Mouse (Mus musculus) CH12.LX (cell line): Measurements from ENCODE around the gene Trappc12. TPM values are rescaled to one million over a fixed set of nuclear protein-coding genes. Genes with fewer than 3 reads are reported as not detected.

Experiments
- DNase-seq: peaks from one replicate; pipeline ENCODE4 v3.0.0-alpha.2; 2013; ENCODE audit errors: extremely low read depth
- H3K27ac ChIP-seq: 2 replicates; pipeline ENCODE4 v1.5.1; 2012; ENCODE audit warnings: low read depth, mild to moderate bottlenecking, control low read depth, moderate library complexity; ENCODE audit not compliant: insufficient read depth
- H3K27me3 ChIP-seq: replicated peaks from 2 replicates; pipeline ENCODE3; 2012; ENCODE audit warnings: inconsistent platforms
- H3K36me3 ChIP-seq, 2 experiments: replicated peaks in 1 of 2; 2 replicates each; pipeline versions ENCODE3 to v1.6.1; 2012; ENCODE audit warnings: inconsistent platforms in 1 of 2, low read length in 1 of 2, mild to moderate bottlenecking in 1 of 2, mixed read lengths in 1 of 2, moderate library complexity in 1 of 2; ENCODE audit not compliant: control insufficient read depth in 1 of 2, insufficient read depth in 1 of 2
- H3K4me1 ChIP-seq, 2 experiments: 2 replicates each; pipeline ENCODE4 v1.6.1; 2012; ENCODE audit warnings: inconsistent platforms in 1 of 2, moderate library complexity in 1 of 2; ENCODE audit not compliant: insufficient read depth in 2 of 2, control insufficient read depth in 1 of 2
- H3K4me2 ChIP-seq: 2 replicates; pipeline ENCODE4 v1.6.1; 2012; ENCODE audit warnings: low read depth, mild to moderate bottlenecking, control low read depth; ENCODE audit not compliant: poor library complexity, insufficient read depth, severe bottlenecking
- H3K4me3 ChIP-seq, 3 experiments: fragments of 150-350 bp in 1 of 3; sonication (generic) in 1 of 3; replicated peaks in 1 of 3; 2 replicates each; pipeline versions ENCODE3 to v1.5.1; 2011 to 2012; ENCODE audit warnings: low read depth in 2 of 3, low read length in 2 of 3, mild to moderate bottlenecking in 2 of 3, moderate library complexity in 2 of 3, control low read depth in 1 of 3, improper control_type of control experiment in 1 of 3, inconsistent platforms in 1 of 3, mixed read lengths in 1 of 3; ENCODE audit not compliant: poor library complexity in 1 of 3
- H3K79me2 ChIP-seq: replicated peaks from 2 replicates; pipeline ENCODE4 v1.6.1; 2012; ENCODE audit warnings: mild to moderate bottlenecking, moderate library complexity; ENCODE audit not compliant: control insufficient read depth, poor library complexity, insufficient read depth, severe bottlenecking; ENCODE audit errors: extremely low read depth
- H3K9ac ChIP-seq: 2 replicates; pipeline ENCODE4 v1.6.1; 2012; ENCODE audit warnings: low read depth, mild to moderate bottlenecking, control low read depth, moderate library complexity; ENCODE audit not compliant: insufficient read depth
- H3K9me3 ChIP-seq: replicated peaks from 2 replicates; pipeline ENCODE3; 2012; ENCODE audit warnings: low read length, inconsistent platforms, mixed read lengths
- CHD1 ChIP-seq: IDR thresholded peaks from 2 replicates; pipeline ENCODE4 v1.6.1; 2012; ENCODE audit warnings: low read depth, low read length, improper control_type of control experiment, inconsistent platforms
- CHD2 ChIP-seq: IDR thresholded peaks from 2 replicates; pipeline ENCODE4 v1.6.1; 2011; ENCODE audit warnings: low read length, improper control_type of control experiment
- E2F4 ChIP-seq: IDR thresholded peaks from 2 replicates; pipeline ENCODE4 v1.6.1; 2011; ENCODE audit warnings: low read depth, low read length, improper control_type of control experiment; ENCODE audit not compliant: insufficient replicate concordance
- EP300 ChIP-seq: IDR thresholded peaks from 2 replicates; pipeline ENCODE4 v1.6.1; 2011; ENCODE audit warnings: low read length, improper control_type of control experiment
- GABPA ChIP-seq: IDR thresholded peaks from 2 replicates; pipeline ENCODE4 v1.6.1; 2012; ENCODE audit warnings: low read depth, low read length, improper control_type of control experiment, inconsistent platforms; ENCODE audit not compliant: insufficient replicate concordance
- JUN ChIP-seq: IDR thresholded peaks from 2 replicates; pipeline ENCODE4 v1.6.1; 2011; ENCODE audit warnings: low read depth, mild to moderate bottlenecking, low read length, improper control_type of control experiment, moderate library complexity; ENCODE audit not compliant: insufficient read depth
- KAT2A ChIP-seq: IDR thresholded peaks from 2 replicates; pipeline ENCODE4 v1.6.1; 2012; ENCODE audit warnings: low read length, improper control_type of control experiment, inconsistent platforms; ENCODE audit not compliant: insufficient replicate concordance
- MAFK ChIP-seq: IDR thresholded peaks from 2 replicates; pipeline ENCODE4 v1.6.1; 2011; ENCODE audit warnings: low read length, improper control_type of control experiment; ENCODE audit not compliant: insufficient replicate concordance
- MAZ ChIP-seq: IDR thresholded peaks from 2 replicates; pipeline ENCODE4 v1.6.1; 2012; ENCODE audit warnings: low read depth, mild to moderate bottlenecking, inconsistent platforms, low read length, improper control_type of control experiment, moderate library complexity
- MYC ChIP-seq: IDR thresholded peaks from 2 replicates; pipeline ENCODE4 v1.6.1; 2011; ENCODE audit warnings: low read depth, mild to moderate bottlenecking, improper control_type of control experiment, low read length
- NELFE ChIP-seq: IDR thresholded peaks from 2 replicates; pipeline ENCODE4 v1.6.1; 2011; ENCODE audit warnings: low read depth, low read length, improper control_type of control experiment
- PAX5 ChIP-seq: IDR thresholded peaks from 2 replicates; pipeline ENCODE4 v1.6.1; 2012; ENCODE audit warnings: low read length, inconsistent platforms, mixed read lengths
- POLR2AphosphoS2 ChIP-seq: IDR thresholded peaks from 2 replicates; pipeline ENCODE4 v1.6.1; 2011; ENCODE audit warnings: low read depth, low read length, improper control_type of control experiment
- RAD21 ChIP-seq: IDR thresholded peaks from 2 replicates; pipeline ENCODE4 v1.6.1; 2011; ENCODE audit warnings: low read depth, mild to moderate bottlenecking, low read length, improper control_type of control experiment, moderate library complexity
- SMC3 ChIP-seq: IDR thresholded peaks from 2 replicates; pipeline ENCODE4 v1.6.1; 2011; ENCODE audit warnings: low read depth, low read length, improper control_type of control experiment
- TCF12 ChIP-seq: IDR thresholded peaks from 2 replicates; pipeline ENCODE4 v1.6.1; 2014; ENCODE audit warnings: low read depth, mild to moderate bottlenecking, inconsistent platforms, low read length, improper control_type of control experiment
- USF1 ChIP-seq: IDR thresholded peaks from 2 replicates; pipeline ENCODE4 v1.6.1; 2014; ENCODE audit warnings: low read depth, mild to moderate bottlenecking, inconsistent platforms, low read length, improper control_type of control experiment
- USF2 ChIP-seq: conservative IDR thresholded peaks from 2 replicates; pipeline ENCODE4 v1.6.1; 2011; ENCODE audit warnings: low read depth, low read length, improper control_type of control experiment
- ZC3H11A ChIP-seq: IDR thresholded peaks from 2 replicates; pipeline ENCODE4 v1.6.1; 2012; ENCODE audit warnings: low read depth, mild to moderate bottlenecking, inconsistent platforms, low read length, improper control_type of control experiment
- ZMIZ1 ChIP-seq: IDR thresholded peaks from 2 replicates; pipeline ENCODE4 v1.6.1; 2012; ENCODE audit warnings: low read depth, mild to moderate bottlenecking, inconsistent platforms, low read length, improper control_type of control experiment
- ZNF384 ChIP-seq: IDR thresholded peaks from 2 replicates; pipeline ENCODE4 v1.6.1; 2012; ENCODE audit warnings: low read depth, low read length, improper control_type of control experiment, inconsistent platforms
- dilution Hi-C: fragments of 300-500 bp; cut with MboI; formaldehyde crosslinking; loops from 2 replicates; pipeline ENCODE4 v1.14.3; 2020; ENCODE audit warnings: low sequenced_read_pairs; ENCODE audit not compliant: extremely low pct_unique_long_range_greater_than_20kb, extremely low pct_ligation_motif_present
- in situ Hi-C: fragments of 300-500 bp; cut with MboI; formaldehyde crosslinking; loops from 3 replicates; pipeline ENCODE4 v1.14.3; 2019; ENCODE audit warnings: low sequenced_read_pairs, low pct_ligation_motif_present, low pct_unique_long_range_greater_than_20kb, mixed read lengths
- polyA plus RNA-seq: library from polyadenylated mRNA; unstranded; fragments of >175 nt; gene quantifications from 2 replicates; pipeline ENCODE4 v1.2.1, GENCODE M21; 2012; ENCODE audit warnings: low read depth; ENCODE audit not compliant: insufficient read length
- total RNA-seq, 2 experiments: library from RNA; depleted of rRNA; stranded (reverse); fragments of 300-350 nt in 1 of 2; fragments of >200 nt in 1 of 2; gene quantifications; 2 replicates each; pipeline ENCODE4 v1.2.3; 2012 to 2014

Gene Trappc12
- total and polyA plus RNA-seq, 3 experiments, result 26.7 to 33.9 (median 28.9) TPM

DNA sequence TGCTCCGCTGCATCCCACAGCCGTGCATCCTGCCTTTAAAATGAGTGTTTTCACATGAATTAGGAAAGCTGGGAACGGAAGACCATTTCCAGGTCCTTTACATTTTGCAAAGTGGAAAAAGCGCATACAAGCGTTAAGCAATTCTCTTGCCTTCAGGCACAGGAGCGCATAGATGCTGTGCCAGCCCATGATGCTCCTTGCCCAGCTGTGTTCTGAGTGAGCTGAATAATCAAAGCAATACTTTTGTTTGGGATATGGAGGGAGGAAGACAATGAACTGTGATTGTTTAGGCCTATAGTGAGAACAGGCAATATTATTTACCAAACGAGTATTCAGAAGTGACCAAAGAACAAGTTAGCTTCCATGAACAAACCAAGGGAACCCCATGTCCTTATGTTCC is 59.5 kb downstream of the Trappc12 start:
- TF ChIP-seq NELFE, result no peak
- TF ChIP-seq KAT2A, result no peak
- no peak for TF ChIP-seq CHD1
- no peak for TF ChIP-seq CHD2
- no peak for TF ChIP-seq GABPA
- no peak for TF ChIP-seq SMC3
- TF ChIP-seq USF1, result no peak
- no peak for TF ChIP-seq ZNF384
- TF ChIP-seq, all 38 proteins: peak for 0
- no peaks in the 10 kb centered on the region for H3K9me3 ChIP-seq
- in situ Hi-C loops (no loop called here), dilution Hi-C loops (no loop called here)
- no peaks in the 10 kb centered on the region for H3K4me1 ChIP-seq
- no peaks in the 10 kb centered on the region for H3K79me2 ChIP-seq
- no peaks in the 10 kb centered on the region for H3K27me3 ChIP-seq
- peaks cover 69 to 97% of the 10 kb centered on the region in 2 experiments for H3K36me3 ChIP-seq
- H3K27ac ChIP-seq, result no peak overlapping the region
- H3K4me3 ChIP-seq, result no peak overlapping the region
- no peak overlapping the region for H3K4me2 ChIP-seq
- no peak for DNase-seq
- no peak overlapping the region for H3K9ac ChIP-seq

DNA sequence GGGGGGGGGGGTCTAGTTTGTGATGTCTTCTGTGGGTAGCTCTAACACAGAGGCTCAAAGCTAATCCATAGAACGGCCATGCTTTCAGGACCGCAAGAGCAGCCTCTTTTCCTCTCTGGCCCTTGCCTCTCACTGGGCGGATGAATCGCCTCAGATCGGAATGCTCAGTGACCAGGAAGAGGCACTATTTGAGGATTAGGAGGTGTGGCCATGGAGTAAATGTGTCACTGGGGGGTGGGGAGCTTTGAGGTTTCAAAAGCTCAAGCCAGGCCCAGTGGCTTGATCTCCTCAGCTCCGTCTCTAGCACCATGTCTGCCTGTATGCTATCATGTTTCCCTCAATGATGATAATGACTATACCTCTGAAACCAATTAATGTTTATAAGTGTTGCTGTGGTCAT is 61.3 kb downstream of the Trappc12 start:
- H3K4me2 ChIP-seq, result no peak overlapping the region
- in situ Hi-C loops, result no loop called here
- no peak overlapping the region for H3K4me3 ChIP-seq
- dilution Hi-C loops, result no loop called here
- no peaks in the 10 kb centered on the region for H3K4me1 ChIP-seq
- no peaks in the 10 kb centered on the region for H3K79me2 ChIP-seq
- no peak for TF ChIP-seq ZC3H11A
- no peak for TF ChIP-seq E2F4
- TF ChIP-seq RAD21, result no peak
- TF ChIP-seq CHD1, result no peak
- TF ChIP-seq ZNF384, result no peak
- TF ChIP-seq MYC, result no peak
- TF ChIP-seq POLR2AphosphoS2, result no peak
- no peak for TF ChIP-seq KAT2A
- TF ChIP-seq TCF12, result no peak
- no peak for TF ChIP-seq GABPA
- TF ChIP-seq EP300, result no peak
- no peak for TF ChIP-seq USF2
- TF ChIP-seq JUN, result no peak
- TF ChIP-seq MAZ, result no peak
- TF ChIP-seq ZMIZ1, result no peak
- no peak for TF ChIP-seq MAFK
- TF ChIP-seq PAX5, result no peak
- no peak overlapping the region for H3K9ac ChIP-seq
- H3K9me3 ChIP-seq, result no peaks in the 10 kb centered on the region
- H3K27me3 ChIP-seq, result no peaks in the 10 kb centered on the region
- H3K36me3 ChIP-seq, result peaks cover 57 to 97% of the 10 kb centered on the region in 2 experiments
- DNase-seq, result no peak
- no peak overlapping the region for H3K27ac ChIP-seq
